Mouse (Mus musculus) embryonic fibroblast, embryonic 13.5 days (primary cell): ENCODE data around the gene Cnrip1.
"Not testable (repeated sequence)": the region's sequence is repeated elsewhere in the genome, so short reads cannot be mapped to it uniquely, and the experiment has no call there.

Source experiments
- CTCF ChIP-seq: IDR thresholded peaks from 2 replicates; pipeline ENCODE4 v1.5.1; 2011; ENCODE audit warnings: mild to moderate bottlenecking, control low read depth, low read length, moderate library complexity, borderline replicate concordance; ENCODE audit not compliant: insufficient read depth
- POLR2A ChIP-seq: IDR thresholded peaks from 2 replicates; pipeline ENCODE4 v1.6.1; 2011; ENCODE audit warnings: low read depth, mild to moderate bottlenecking, control low read depth, low read length, moderate library complexity

DNA sequence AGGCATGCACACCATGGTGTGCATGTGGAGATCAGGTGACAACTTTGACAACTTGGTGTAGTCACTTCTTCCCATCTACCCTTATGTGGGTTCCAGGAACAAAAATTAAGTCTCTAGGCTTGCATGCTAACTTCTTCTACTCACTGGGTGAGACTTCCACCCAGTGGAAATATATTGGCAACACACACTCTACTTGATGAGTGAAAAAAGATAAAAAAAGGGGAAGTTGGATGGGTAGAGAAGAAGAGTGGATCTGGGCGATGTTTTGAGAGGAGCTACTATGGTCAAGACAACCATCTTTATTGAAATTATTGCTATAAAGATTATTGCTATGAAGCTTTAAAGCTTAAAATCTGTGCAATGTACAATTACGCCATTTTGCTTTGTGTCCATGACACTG is 18.0 kb downstream of the Cnrip1 start:
- not testable (repeated sequence) for TF ChIP-seq CTCF, POLR2A
